Mouse (Mus musculus) kidney, postnatal 4 days (tissue): ENCODE measurements around the gene Ptgfrn.
A peak's percentile ranks its signal among the peaks of the same experiment; 100 is the strongest.

Experiments
- DNase-seq, 2 experiments: peaks; one replicate each; pipeline ENCODE4 v3.0.0; 2021; ENCODE audit warnings: mixed read lengths in 2 of 2

Ptgfrn gene

GRCm38 (mm10) chr3:101110043-101110837, at the start of gene Ptgfrn:
Ptgfrn (minus strand) TSS chr3:101110278.
- DNase-seq, result peak; percentile 81 to 89

GRCm38 (mm10) chr3:101159701-101160100, 49.6 kb upstream of the Ptgfrn start:
- no peak for DNase-seq

GRCm38 (mm10) chr3:101154067-101154466, 44.0 kb upstream of the Ptgfrn start:
- DNase-seq, result no peak

- DNase-seq, result no peak
These were observed 43.3 kb upstream of the Ptgfrn start for GRCm38 (mm10) chr3:101153341-101153740.

- no peak for DNase-seq
These were observed 36.2 kb upstream of the Ptgfrn start for GRCm38 (mm10) chr3:101146126-101146772.

- DNase-seq, result peak in 1 of 2 experiments; percentile 43
These were observed 35.4 kb upstream of the Ptgfrn start for GRCm38 (mm10) chr3:101145292-101146046.

GRCm38 (mm10) chr3:101144366-101144948, 34.4 kb upstream of the Ptgfrn start:
- DNase-seq, result no peak

- no peak for DNase-seq
These were observed 33.4 kb upstream of the Ptgfrn start for GRCm38 (mm10) chr3:101143465-101143864.

- DNase-seq, result no peak
These were observed 31.8 kb upstream of the Ptgfrn start for GRCm38 (mm10) chr3:101141864-101142263.

GRCm38 (mm10) chr3:101139958-101140357, 29.9 kb upstream of the Ptgfrn start:
- DNase-seq, result no peak

- DNase-seq, result peak; percentile 52 to 68
These were observed 26.4 kb upstream of the Ptgfrn start for GRCm38 (mm10) chr3:101136483-101136882.

- no peak for DNase-seq
These were observed 24.8 kb upstream of the Ptgfrn start for GRCm38 (mm10) chr3:101134861-101135260.

- DNase-seq, result no peak
These were observed 22.9 kb upstream of the Ptgfrn start for GRCm38 (mm10) chr3:101132981-101133380.

- no peak for DNase-seq
These were observed 21.7 kb upstream of the Ptgfrn start for GRCm38 (mm10) chr3:101131772-101132171.

GRCm38 (mm10) chr3:101130526-101130925, 20.4 kb upstream of the Ptgfrn start:
- DNase-seq, result peak; percentile 64 to 75

- no peak for DNase-seq
These were observed 19.5 kb upstream of the Ptgfrn start for GRCm38 (mm10) chr3:101129620-101130019.

GRCm38 (mm10) chr3:101129090-101129489, 19.0 kb upstream of the Ptgfrn start:
- DNase-seq, result no peak

GRCm38 (mm10) chr3:101127766-101128165, 17.7 kb upstream of the Ptgfrn start:
- DNase-seq, result no peak

GRCm38 (mm10) chr3:101124716-101125115, 14.6 kb upstream of the Ptgfrn start:
- DNase-seq, result no peak

GRCm38 (mm10) chr3:101122479-101122878, 12.4 kb upstream of the Ptgfrn start:
- no peak for DNase-seq

- no peak for DNase-seq
These were observed 7.7 kb upstream of the Ptgfrn start for GRCm38 (mm10) chr3:101117774-101118173.

GRCm38 (mm10) chr3:101117386-101117749, 7.3 kb upstream of the Ptgfrn start:
- no peak for DNase-seq
